Mouse (Mus musculus) left cerebral cortex, postnatal 36 days (tissue): ENCODE results near the gene Wdr26. TPM values are rescaled to one million over a fixed set of nuclear protein-coding genes. Genes with fewer than 3 reads are reported as not detected.

Experiments used
- DNase-seq, 2 experiments: peaks; one replicate each; pipeline ENCODE4 v3.0.0; 2021 to 2022; ENCODE audit warnings: low spot score in 2 of 2, mixed read lengths in 1 of 2
- intact Hi-C: fragments of 180-260 bp; cut with DNase I; formaldehyde crosslinking; loops from one replicate; pipeline ENCODE4 v1.15.1; 2025
- total RNA-seq, 2 experiments: library from RNA; stranded (reverse); gene quantifications; 2 replicates each; pipeline ENCODE4 v1.2.3; 2021

The Wdr26 gene
- total RNA-seq, 2 experiments from 2014 or later: 98.1 to 119 TPM

DNA sequence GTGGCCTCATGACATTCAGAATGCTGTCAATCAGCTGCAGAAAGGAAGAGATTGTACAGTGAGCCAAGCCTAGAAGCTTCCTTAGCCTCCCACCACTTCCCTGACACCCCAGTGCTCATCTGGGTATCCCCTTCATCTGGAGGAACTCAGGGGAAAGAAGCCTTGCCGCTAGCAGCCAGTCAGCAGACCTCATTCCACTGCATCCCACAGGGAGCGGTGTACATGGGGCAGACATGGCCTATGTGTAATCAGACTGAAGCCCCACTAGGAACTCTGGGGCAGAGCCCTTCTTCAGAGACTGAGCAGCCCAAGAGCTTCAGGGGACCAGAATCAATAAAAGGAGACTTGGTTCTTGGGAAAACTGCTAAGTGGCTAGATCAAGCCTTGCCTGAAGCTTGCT, 33.3 kb upstream of the Wdr26 start:
- DNase-seq: no peak
- intact Hi-C loops: no loop called here

DNA sequence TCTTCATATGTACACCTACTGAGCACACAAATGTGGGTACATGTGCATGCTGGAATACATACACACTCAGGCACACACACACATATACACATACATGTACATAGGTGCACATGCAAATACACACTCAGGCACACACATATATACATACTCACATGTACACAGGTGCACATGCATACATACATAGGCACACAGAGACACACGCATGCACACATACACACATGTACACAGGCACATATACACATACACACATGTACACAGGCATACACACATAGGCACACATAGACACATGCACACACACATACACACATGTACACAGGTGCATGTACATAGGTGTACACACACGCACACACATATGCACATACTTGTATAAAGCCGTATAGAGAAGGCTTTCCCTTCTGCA, 29.4 kb upstream of the Wdr26 start:
- intact Hi-C loops: no loop called here
- no peak for DNase-seq

DNA sequence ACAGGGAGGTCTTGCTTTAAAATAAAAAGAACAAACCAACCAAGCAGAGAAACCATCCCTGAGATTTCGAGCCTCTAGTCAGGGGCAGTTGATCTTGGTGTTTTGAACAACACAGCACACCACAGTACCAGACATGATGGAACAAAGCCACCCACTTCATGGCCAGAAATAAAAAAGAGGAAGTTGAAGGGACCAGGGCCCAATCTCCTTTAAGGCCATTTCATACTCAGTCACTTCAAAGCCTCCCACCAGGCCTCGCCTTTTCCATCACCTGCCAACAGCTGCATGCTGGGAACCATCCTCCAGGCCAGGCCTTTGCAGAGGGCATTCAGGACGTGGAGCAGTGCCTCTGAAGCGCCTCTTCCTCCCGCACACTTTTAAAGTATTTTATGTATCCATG, 25.5 kb upstream of the Wdr26 start:
- no peak for DNase-seq
- intact Hi-C loops: no loop called here

DNA sequence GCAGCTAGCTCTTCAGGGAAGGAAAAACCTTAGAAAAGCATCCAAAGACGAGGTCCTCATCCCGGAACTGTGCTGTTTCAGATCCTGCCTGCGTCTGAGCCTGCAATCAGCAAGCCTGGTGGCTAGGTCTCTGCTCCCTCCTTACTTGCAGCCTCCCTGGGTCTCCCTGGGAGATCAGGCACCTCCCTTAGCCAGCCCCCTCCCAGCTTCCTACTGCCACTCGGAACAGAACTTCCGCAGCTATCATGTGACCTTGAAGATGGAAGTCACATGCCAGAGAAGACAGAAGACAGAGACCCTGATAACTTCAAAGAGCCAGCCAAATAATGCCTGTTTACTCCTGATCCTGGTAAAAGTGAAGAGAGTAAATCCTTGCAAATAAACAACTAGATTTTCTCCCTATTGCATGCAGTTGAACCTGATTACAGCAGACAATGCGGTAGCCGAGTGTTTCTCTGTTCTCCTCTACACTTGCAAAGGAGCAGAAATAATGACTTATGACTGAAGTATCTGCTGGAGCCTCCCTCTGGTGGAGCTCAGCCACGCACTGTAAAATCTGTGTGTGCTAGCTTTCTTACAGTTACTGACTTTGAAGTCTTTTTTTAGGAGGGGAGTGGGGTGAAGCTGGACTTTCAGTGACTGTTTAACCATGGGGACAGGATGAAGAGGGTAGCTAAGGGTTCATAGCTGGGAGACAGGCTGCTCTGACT, 22.7 kb upstream of the Wdr26 start:
- intact Hi-C loops: no loop called here
- no peak for DNase-seq

DNA sequence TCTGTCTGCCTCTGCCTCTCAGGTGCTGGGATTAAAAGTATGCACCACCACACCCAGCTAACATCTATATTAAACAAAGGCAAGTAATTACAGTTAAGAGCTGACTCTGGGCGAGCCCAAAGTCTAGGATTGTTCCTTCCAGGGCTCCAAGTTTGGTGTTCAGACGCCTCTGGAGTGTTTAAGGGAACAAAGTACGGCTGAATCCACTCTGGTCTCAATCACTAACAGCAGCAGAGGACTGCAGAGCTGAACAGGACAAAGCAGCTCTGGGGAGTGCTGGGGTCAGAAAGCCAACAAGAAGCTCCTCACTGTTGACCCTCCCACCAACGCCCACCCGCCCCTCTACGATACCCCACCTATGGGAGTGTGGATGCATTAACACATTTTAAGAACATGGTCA, 21.9 kb upstream of the Wdr26 start:
- intact Hi-C loops: no loop called here

DNA sequence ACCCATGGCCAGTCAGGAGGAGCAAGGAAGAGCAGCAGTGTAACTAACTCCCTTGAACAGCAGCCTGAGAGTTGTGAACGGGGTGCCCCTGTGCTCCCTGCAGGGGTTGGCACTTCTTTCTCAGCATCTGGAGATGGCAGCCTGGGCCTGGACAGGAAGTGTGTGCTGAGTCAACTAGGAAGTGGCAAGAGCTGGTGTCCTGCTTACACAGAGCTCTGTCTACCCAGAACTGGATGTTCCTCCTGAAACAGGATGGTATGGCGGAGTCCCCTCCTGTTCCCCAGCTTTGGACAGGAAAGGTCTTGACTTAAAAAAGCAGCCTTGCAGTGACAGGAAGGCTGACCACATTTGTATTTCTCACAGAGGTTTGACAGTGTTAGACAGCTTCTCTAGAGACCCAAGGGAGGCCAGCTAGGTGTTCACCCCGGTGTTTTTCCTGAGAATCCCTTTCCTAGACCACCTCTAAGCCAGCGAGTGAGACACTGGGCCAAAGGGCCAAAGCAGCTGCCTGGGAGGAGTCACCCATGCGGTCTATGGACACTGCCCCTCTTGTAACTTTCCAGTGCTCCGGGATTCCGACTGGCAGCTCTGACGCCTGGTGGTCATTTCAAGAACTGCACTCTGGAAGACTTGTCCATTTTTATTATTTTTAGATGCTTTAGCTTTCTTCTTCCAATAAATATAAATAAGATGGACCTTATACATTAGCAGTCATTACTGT, 20.7 kb upstream of the Wdr26 start:
- intact Hi-C loops: no loop called here
- peak; percentile 22 to 28 for DNase-seq

More for the DNA sequence above, 21.9 kb upstream of the Wdr26 start:
- DNase-seq: no peak

DNA sequence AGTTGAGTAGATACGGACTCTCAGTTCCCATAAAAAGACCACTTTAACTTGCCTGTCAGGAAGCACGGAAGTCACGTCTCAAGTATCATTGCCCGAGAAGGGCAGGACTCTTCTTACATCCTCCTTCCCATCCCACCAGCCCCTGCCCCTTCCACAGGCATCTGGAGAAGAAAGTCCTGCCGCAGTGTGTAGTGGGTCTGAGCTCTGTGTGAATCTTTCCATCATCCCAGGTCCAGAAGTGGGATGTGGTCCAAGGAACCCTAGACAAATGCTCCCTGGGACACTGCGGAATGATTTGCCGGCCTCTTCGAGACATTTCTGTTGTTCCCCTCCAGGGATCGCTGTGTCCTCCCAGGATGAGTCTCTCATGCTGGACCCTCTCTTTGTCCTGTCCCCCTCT, 20.0 kb upstream of the Wdr26 start:
- intact Hi-C loops: no loop called here

DNA sequence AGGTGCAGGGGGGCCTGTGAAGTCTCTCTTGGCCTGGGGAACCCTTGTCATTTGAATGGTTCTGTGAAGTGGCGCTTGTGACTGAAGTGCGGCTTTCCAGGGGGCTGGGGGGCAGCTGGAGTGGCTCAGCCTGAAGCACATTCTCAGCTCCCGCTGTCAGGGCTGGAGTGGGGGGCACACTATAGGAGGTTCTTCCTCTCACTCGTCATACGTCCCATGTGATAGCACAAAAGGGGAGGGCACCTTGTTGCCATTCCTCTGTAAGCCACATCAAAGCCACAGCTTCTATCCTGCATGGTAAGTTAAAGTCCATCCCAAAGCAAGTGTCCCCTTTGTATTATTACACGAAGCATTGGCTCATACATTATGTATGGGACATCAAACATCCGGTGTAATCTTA, 19.5 kb upstream of the Wdr26 start:
- no peak for DNase-seq
- intact Hi-C loops: no loop called here

More for the DNA sequence above, 20.0 kb upstream of the Wdr26 start:
- DNase-seq: no peak

DNA sequence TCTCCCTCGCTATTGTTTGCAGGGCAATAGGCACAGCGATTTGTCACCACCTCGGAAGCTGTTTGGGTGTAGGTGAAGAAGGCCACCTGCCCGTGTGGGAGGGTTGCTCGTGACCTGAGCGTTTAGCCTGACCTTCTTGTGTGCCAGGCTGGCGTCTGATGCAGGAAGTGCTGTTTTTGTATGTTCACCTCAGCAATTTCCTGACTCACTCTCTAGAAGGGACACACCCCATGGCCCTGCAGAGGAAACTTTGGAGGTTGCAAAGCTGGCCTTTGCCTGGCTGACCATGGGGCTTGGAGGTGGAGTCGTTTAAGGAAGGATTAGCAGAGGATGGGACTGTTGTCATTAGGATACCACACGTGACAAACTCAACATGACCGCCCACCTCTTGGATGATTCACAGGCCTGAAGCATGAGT, 18.9 kb upstream of the Wdr26 start:
- intact Hi-C loops: no loop called here
- DNase-seq: no peak

DNA sequence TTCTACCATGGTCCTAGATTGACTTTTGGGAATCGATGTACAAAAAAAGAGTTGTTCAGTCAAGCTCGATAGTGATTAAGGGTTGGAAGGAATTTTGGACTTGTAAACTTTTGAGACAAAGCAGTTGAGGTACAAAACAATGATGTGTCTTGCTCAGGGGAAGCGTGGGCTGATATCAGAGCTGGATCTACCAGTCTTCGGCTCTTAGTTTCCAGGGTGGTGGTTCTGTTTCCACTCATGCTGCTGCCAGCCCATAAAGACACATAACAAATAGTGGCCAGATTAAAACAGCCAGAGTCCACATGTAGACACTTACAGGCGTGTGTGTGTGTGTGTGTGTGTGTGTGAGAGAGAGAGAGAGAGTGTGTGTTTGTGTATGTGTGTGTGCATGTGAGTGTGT, 17.2 kb upstream of the Wdr26 start:
- intact Hi-C loops: no loop called here
- DNase-seq: no peak

DNA sequence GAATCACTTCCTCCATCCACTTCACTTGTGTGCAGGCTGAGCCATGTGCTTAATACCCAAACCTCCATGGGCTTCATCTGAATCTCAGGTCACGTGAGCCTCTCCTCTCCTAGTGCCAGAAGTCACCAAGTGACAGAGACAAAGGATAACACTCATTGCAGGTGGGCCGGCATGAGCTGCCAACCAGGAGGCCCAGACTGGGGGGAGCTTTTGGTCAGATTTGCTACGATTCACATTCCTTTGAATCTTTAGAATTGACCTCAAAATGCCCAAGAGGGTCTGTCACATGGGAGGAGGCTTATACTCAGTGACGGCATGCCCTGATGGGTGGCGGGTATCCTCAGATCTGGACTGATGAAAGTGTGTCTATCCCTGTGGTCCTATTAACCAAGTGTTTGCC, 16.8 kb upstream of the Wdr26 start:
- DNase-seq: no peak
- intact Hi-C loops: no loop called here

DNA sequence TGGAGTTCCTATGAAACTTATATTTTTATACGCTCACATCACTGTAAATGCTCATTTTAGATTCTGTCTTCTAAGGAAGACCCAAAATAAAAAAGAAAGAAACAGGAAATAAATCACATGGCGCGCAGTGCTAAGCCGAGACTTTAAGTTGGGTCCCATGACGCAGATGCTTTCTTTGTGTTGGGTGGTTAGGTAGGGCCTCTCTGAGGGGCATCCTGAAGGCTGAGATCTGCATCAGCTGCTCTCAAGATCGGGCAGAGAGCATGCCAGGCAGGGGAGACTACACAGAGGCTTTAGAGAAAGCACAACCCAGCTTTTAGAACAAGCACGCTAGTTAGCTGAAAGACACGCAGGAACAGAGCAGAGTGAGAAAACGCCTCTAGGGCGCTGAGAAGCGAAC, 16.0 kb upstream of the Wdr26 start:
- no peak for DNase-seq
- intact Hi-C loops: no loop called here

DNA sequence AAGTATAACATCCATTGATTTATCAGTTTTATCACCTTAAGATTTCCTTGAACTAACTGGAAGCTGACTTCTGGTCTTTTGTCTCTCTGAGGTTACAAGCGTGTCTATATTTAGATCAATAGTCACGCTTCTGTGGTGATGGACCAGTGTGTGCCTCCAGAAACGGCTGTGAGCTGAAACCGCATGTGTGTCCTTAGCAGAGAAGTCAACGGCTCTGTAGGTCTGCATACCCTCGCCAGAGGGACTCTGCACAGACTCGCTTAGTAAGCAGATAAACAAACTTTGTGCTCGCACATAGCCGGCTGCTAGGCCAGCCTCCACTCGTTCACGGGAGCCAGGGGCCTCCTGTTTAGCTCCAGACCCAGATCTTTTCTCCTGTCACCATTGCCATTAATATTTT, 15.0 kb upstream of the Wdr26 start:
- intact Hi-C loops: no loop called here

DNA sequence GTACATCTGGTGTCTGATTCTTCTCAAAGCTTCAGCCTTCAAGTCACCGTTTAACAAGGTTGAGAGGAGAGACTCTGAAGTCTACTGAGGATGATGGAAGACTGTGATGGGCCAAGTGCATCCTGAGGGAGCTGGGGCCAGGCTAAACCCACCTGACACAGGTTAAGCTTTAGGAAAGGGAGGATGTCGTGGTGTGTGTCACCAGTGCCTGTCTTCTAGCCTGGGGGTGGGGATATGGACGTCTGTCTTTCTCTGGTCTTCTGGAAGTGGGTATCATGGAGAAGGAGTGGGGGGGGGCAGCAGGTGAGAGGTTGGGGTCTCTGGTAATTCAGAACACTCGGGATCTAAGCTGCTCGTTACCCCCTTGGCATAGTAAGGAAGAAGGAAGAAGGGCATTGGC, 13.5 kb upstream of the Wdr26 start:
- intact Hi-C loops: no loop called here
- no peak for DNase-seq

More for the DNA sequence above, 15.0 kb upstream of the Wdr26 start:
- no peak for DNase-seq

DNA sequence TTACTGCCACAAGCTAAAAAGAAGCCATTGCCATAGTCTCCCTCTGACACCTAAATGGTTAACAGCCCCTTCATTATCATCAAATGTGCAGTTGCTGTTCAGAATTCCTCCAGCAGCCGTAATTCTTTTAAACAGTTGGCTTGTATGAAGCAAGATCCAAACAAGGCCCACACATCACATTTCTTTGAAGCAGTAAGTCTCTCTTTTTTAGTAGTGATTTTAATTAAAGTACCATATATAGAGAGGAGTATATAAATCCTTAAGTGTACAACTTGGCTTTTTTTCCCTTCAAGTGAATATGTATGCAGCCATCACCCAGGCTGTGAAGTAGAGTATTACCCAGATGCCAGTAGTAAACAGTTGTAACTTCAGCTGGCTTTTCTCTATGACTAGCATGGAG, 10.2 kb upstream of the Wdr26 start:
- no peak for DNase-seq
- intact Hi-C loops: no loop called here

DNA sequence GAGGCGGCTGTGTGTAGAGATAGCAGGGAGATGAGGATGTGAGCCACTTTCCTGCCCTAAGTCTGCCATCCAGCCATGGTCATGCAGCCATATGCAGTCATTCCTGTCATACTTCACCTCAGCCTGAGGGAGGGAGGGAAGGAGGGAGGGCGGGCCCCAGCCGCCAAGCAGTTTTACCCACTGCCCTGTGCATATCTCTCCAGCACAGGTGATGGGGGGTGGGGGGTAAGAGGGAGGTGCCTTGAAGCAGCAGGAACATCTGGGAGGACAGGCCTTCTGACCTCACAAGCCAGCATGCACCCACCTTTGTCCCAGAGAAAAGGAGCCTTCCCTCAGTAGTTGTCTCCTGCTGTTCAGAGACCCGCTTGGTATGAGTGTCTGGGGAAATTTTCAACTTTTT, 4.5 kb upstream of the Wdr26 start:
- intact Hi-C loops: no loop called here
- DNase-seq: no peak

DNA sequence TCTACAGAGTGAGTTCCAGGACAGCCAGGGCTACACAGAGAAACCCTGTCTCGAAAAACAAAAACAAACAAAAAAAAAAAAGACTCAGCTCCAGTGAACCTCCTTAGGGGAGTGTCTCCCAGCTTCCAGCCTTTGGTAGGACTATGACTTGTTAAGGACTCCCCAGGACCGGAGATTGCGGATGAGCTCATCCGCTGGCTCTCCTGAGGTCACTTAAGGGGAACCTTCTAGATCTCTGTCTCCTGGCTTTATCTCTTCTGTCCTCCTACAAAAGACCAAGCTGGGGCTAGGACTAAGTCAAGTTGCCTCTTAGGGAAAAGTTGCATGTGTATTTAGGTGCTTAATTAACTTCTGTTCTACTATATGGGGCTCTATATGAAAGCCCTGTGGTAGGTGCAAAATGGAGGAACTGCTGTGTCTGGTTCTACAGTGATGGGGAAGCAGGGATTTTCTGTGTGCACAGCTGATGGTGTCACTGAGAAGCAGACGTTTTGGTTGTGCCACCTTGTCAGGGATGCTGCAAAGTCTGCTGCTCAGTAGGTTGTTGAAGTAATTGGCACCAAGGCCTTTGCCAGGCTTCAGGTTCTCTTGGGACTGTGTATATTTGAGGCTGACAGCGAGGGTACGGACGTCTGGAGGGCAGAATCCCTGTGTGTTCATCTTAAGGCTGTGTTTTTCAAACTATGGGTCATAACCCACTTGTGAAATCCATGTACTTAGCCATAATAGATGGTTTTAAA, 2.7 kb upstream of the Wdr26 start:
- intact Hi-C loops: no loop called here
- no peak for DNase-seq

DNA sequence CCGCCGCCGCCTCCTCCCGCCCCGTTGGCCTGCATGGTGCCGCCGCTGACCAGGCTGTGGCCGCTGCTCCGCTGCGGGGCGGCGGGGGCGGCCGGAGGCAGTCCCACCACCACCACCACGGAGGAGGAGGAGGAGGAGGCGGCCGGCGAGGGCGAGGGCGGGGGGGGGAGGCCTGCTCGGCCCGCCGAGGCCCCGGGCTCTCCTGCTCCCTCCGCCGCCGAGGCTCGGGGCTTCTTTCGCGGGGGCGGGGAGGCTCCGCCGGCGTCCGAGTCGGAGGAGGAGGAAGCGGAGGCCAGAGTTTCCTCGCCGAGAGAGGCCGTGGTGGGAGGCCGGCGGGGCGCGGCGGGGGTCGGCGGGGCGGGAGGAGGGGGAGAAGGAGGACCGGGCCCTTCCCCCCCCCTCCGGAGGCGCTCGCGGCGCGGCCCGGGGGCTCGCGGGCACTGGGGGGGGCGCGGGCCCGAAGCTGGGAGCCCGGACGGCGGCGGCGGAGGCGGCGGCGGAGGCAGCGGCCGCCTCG, 340 bp downstream of the Wdr26 start:
- intact Hi-C loops: no loop called here
- no peak for DNase-seq

DNA sequence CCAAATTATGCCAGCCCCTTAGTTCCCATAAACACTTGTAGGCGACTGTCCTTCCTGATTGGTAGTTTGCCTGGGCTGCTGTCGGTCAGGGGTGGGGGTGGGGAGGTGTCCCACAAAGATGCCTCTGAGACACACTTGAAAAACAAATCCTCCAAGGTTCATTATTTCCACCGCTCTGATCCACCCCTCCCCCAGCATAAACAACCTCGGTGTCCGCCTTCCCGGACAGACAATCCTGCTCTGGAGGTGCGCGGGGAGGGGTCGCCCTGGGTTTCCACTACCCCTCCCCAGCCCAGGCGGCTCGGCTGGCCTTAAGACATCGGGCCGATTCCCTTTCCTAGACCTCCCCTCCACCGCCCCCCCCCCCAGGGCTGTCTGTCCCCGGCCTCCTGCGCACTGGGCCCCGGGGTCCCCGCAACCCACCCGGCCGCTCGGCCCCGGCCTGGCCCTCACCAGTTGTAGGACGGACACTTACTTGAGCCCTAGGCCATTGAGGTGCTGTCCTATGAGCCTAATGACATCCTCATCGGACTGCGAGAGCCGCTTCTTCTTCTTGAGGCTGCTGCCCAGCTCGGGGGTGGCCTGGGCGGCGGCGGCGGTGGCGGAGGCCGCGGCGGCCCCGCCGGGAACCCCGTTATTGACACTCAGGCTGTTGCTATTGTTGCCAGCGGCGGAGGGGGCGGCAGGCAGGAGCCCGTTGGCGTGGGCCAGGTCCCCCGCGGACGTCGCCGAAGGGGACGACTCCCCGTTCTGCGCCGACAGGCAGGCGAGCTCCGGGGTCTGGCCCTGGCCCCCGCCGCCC, 999 bp downstream of the Wdr26 start:
- peak; percentile 27 to 38 for DNase-seq
- intact Hi-C loops: no loop called here

DNA sequence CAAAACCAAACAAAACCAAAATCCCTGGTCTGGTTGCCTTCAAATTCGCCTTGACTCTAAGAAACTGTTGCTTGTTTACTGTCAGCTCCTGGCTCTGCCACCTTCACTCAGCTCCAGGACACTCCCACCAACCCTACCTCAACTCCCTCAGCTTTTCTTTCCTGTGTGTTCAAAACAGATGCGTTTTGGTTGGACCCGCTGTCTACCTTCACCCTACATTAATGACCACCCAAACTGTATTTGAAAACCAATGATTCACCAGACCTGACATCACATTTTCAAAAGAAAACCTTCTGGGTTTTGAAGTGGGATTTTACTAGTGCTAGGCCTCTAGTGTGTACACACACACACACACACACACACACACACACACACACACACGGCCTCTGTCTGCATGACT, 1.7 kb downstream of the Wdr26 start:
- intact Hi-C loops: no loop called here
- DNase-seq: no peak
